Mouse (Mus musculus): ENCODE data around the gene Gm10645. TPM values are rescaled to one million over a fixed set of nuclear protein-coding genes. Genes with fewer than 3 reads are reported as not detected.

The Gm10645 gene
- polyA plus RNA-seq, 1 experiment from 2014 or later = 7.5 TPM

Other genes starting within 250 kb of the Gm10645 start
- 14.8 and 16.3 TPM in 2 replicates for gene Tbc1d9, start 818 bp downstream of the Gm10645 start, polyA plus RNA-seq (2016; fragmentation: Nextera tagmentation; extraction: Ambion mirVana)
- gene Ucp1, start 124.2 kb upstream of the Gm10645 start, polyA plus RNA-seq (2016; fragmentation: Nextera tagmentation; extraction: Ambion mirVana) = 0.13 and 0.27 TPM in 2 replicates
- gene Elmod2, start 166.3 kb upstream of the Gm10645 start, polyA plus RNA-seq (2016; fragmentation: Nextera tagmentation; extraction: Ambion mirVana) = 28.5 and 29.2 TPM in 2 replicates
- not detected in 2 replicates for gene Mgat4d, start 182.3 kb upstream of the Gm10645 start, polyA plus RNA-seq (2016; fragmentation: Nextera tagmentation; extraction: Ambion mirVana)
- 6.0 and 6.6 TPM in 2 replicates for gene Clgn, start 223.7 kb upstream of the Gm10645 start, polyA plus RNA-seq (2016; fragmentation: Nextera tagmentation; extraction: Ambion mirVana)